Mouse (Mus musculus): ENCODE data around the gene Gm49354.

Gm49354 gene

DNA sequence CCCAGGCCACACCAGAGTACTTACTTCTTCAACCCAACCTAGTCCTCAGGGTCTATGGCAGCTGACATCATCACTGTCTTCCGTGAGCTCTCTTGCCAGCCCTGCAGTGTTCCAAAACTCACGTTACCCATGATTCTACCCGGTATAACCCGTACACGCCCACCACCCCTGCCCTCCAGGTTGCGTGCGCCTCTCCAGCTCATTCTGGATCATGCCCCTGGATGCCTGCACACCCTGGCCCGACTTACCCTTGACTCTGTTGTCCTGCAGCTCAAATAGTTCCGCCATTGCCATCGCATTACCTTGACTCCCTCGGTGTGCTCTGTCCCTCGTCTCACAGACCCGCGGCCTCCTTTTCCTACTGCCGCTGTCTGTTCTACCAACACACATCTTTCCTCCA, 71.8 kb downstream of the Gm49354 start, which contains the start of gene Spata31d1a:
TSS of gene Spata31d1a (minus strand) at position 101 of the 400 bp plus-strand sequence.
- DNase-seq (ENCODE audit: low read depth), result no peak
